Mouse (Mus musculus) erythroblast, adult 5-6 weeks (primary cell): Measurements from ENCODE around the gene Ube2cbp. TPM values are rescaled to one million over a fixed set of nuclear protein-coding genes. Genes with fewer than 3 reads are reported as not detected.

Source experiments
- total RNA-seq, 2 experiments: library from RNA; stranded (forward) in 1 of 2; stranded (reverse) in 1 of 2; fragments of 150-400 nt in 1 of 2; fragments of 200-764, 138-1000 nt in 1 of 2; gene quantifications; 2 replicates each; pipeline versions ENCODE4 v1.2.3 to v1.2.4; 2015 to 2017; ENCODE audit warnings: low replicate concordance in 2 of 2

Gene Ube2cbp
- total RNA-seq, 2 experiments from 2014 or later, result 2.0 to 4.2 TPM

Other genes with a start within 250 kb of the Ube2cbp start
- gene Dop1a, start 2.2 kb upstream of the Ube2cbp start, total RNA-seq (2015; ENCODE audit: low replicate concordance), result 5.6 and 5.8 TPM in 2 replicates
- gene Dop1a, start 2.2 kb upstream of the Ube2cbp start, total RNA-seq (2017; ENCODE audit: low replicate concordance), result 7.2 and 11.0 TPM in 2 replicates
- 5.8 and 7.3 TPM in 2 replicates for gene Pgm3, start 106.9 kb upstream of the Ube2cbp start, total RNA-seq (2015; ENCODE audit: low replicate concordance)
- 1.8 and 2.7 TPM in 2 replicates for gene Pgm3, start 106.9 kb upstream of the Ube2cbp start, total RNA-seq (2017; ENCODE audit: low replicate concordance)
- gene Rwdd2a, start 107.0 kb upstream of the Ube2cbp start, total RNA-seq (2015; ENCODE audit: low replicate concordance), result not detected in 2 replicates
- gene Rwdd2a, start 107.0 kb upstream of the Ube2cbp start, total RNA-seq (2017; ENCODE audit: low replicate concordance), result 0.34 and 1.3 TPM in 2 replicates
- 0.58 TPM in 1 of 2 replicates, not detected in the other for gene Me1, start 231.0 kb upstream of the Ube2cbp start, total RNA-seq (2015; ENCODE audit: low replicate concordance)
- gene Me1, start 231.0 kb upstream of the Ube2cbp start, total RNA-seq (2017; ENCODE audit: low replicate concordance), result 2.8 TPM in 1 of 2 replicates, not detected in the other